Mouse (Mus musculus) forebrain, embryonic 12.5 days (tissue): ENCODE measurements around the gene Cdrt4. TPM values are rescaled to one million over a fixed set of nuclear protein-coding genes. Genes with fewer than 3 reads are reported as not detected.
A peak's percentile ranks its signal among the peaks of the same experiment; 100 is the strongest.

Experiments
- ATAC-seq: fragments of 200-750 bp; cut with Nextera tagmentation; 2 replicates; pipeline ENCODE4 v1.8.0; 2017; ENCODE audit warnings: moderate TSS enrichment; ENCODE audit not compliant: low FRiP score
- H3K27ac ChIP-seq: fragments of 300-500 bp; sonication (generic); 2 replicates; pipeline ENCODE4 v1.5.1; 2016; ENCODE audit warnings: mild to moderate bottlenecking
- H3K27me3 ChIP-seq: fragments of 300-500 bp; sonication (generic); 2 replicates; pipeline ENCODE4 v1.6.1; 2016; ENCODE audit warnings: mild to moderate bottlenecking
- H3K36me3 ChIP-seq: fragments of 300-500 bp; sonication (generic); replicated peaks from 2 replicates; pipeline ENCODE4 v1.6.1; 2016; ENCODE audit warnings: mild to moderate bottlenecking
- H3K4me1 ChIP-seq: fragments of 300-500 bp; sonication (generic); 2 replicates; pipeline ENCODE4 v1.6.1; 2016
- H3K4me2 ChIP-seq: fragments of 300-500 bp; sonication (generic); 2 replicates; pipeline ENCODE4 v1.6.1; 2016; ENCODE audit warnings: mild to moderate bottlenecking, moderate library complexity
- H3K4me3 ChIP-seq: fragments of 300-500 bp; sonication (generic); replicated peaks from 2 replicates; pipeline ENCODE4 v1.5.1; 2016; ENCODE audit warnings: mild to moderate bottlenecking
- H3K9ac ChIP-seq: fragments of 300-500 bp; sonication (generic); 2 replicates; pipeline ENCODE4 v1.6.1; 2016; ENCODE audit warnings: mild to moderate bottlenecking
- H3K9me3 ChIP-seq: fragments of 300-500 bp; sonication (generic); 2 replicates; pipeline ENCODE4 v1.6.1; 2016
- WGBS: fragments of 180-500 bp; shearing (Covaris S2); methylation state at CpG from one replicate; pipeline ENCODE4 v1.1.7; 2016; 5-methylcytosine and 5-hydroxymethylcytosine counted together
- polyA plus RNA-seq: library from polyadenylated mRNA; unstranded; fragments of >200 nt; fragmentation: Nextera tagmentation; extraction: Ambion mirVana; gene quantifications from 2 replicates; pipeline ENCODE4 v1.2.1, GENCODE M21; 2016

Gene Cdrt4
- polyA plus RNA-seq: not detected in 2 replicates

- Histone ChIP-seq H3K27me3 (no peaks in the 10 kb centered on the region), H3K9me3 (peaks cover 6% of the 10 kb centered on the region; the same call in 1 of the 2 replicates), H3K27ac (no peak within 1 kb of the TSS), H3K4me2 (no peak within 1 kb of the TSS), H3K36me3 (no peaks in the 10 kb centered on the region), H3K9ac (no peak within 1 kb of the TSS), H3K4me1 (no peaks in the 10 kb centered on the region), H3K4me3 (no peak within 1 kb of the TSS)
- ATAC-seq: no peak
- 78% methylated on average over 3 of the region's 3 CpGs for WGBS
Observed at GRCm38 (mm10) chr11:62951012-62951411, at the start of gene Cdrt4. Gene Cdrt4, plus strand, starts transcription at chr11:62951193.

GRCm38 (mm10) chr11:62901699-62902323, 49.2 kb upstream of the Cdrt4 start:
- H3K4me1 ChIP-seq: no peaks in the 10 kb centered on the region; the same call in 1 of the 2 replicates
- no peaks in the 10 kb centered on the region for H3K9me3 ChIP-seq
- no peak overlapping the region for H3K27ac ChIP-seq
- H3K27me3 ChIP-seq: no peaks in the 10 kb centered on the region
- H3K36me3 ChIP-seq: no peaks in the 10 kb centered on the region
- ATAC-seq: no peak
- H3K4me3 ChIP-seq: no peak overlapping the region
- 41% methylated on average over 12 of the region's 12 CpGs for WGBS
- H3K9ac ChIP-seq: no peak overlapping the region
- H3K4me2 ChIP-seq: no peak overlapping the region

- no peak overlapping the region for H3K27ac ChIP-seq
- no peaks in the 10 kb centered on the region for H3K4me1 ChIP-seq
- H3K36me3 ChIP-seq: no peaks in the 10 kb centered on the region
- ATAC-seq: no peak
- no peaks in the 10 kb centered on the region for H3K9me3 ChIP-seq
- no peak overlapping the region for H3K4me3 ChIP-seq
- H3K4me2 ChIP-seq: no peak overlapping the region
- no peak overlapping the region for H3K9ac ChIP-seq
- WGBS: 64% methylated on average over 6 of the region's 6 CpGs
- no peaks in the 10 kb centered on the region for H3K27me3 ChIP-seq
Observed at GRCm38 (mm10) chr11:62903871-62904495, 47.0 kb upstream of the Cdrt4 start.

- ATAC-seq: no peak
- 79% methylated on average over 3 of the region's 3 CpGs for WGBS
- Histone ChIP-seq H3K27ac (no peak overlapping the region), H3K27me3 (no peaks in the 10 kb centered on the region), H3K9me3 (no peaks in the 10 kb centered on the region), H3K9ac (no peak overlapping the region), H3K36me3 (no peaks in the 10 kb centered on the region), H3K4me2 (no peak overlapping the region), H3K4me3 (no peak overlapping the region), H3K4me1 (peaks cover 7% of the 10 kb centered on the region; the same call in 1 of the 2 replicates)
Observed at GRCm38 (mm10) chr11:62909720-62910306, 41.2 kb upstream of the Cdrt4 start.

- Histone ChIP-seq H3K36me3 (no peaks in the 10 kb centered on the region), H3K9ac (no peak overlapping the region), H3K27me3 (no peaks in the 10 kb centered on the region), H3K4me1 (peaks cover 7% of the 10 kb centered on the region; the same call in 1 of the 2 replicates), H3K9me3 (no peaks in the 10 kb centered on the region), H3K27ac (no peak overlapping the region), H3K4me3 (no peak overlapping the region), H3K4me2 (no peak overlapping the region)
- WGBS: 47% methylated on average over 8 of the region's 8 CpGs
- ATAC-seq: no peak
Observed at GRCm38 (mm10) chr11:62911362-62911761, 39.6 kb upstream of the Cdrt4 start.

GRCm38 (mm10) chr11:62913141-62913540, 37.9 kb upstream of the Cdrt4 start:
- H3K9me3 ChIP-seq: no peaks in the 10 kb centered on the region
- ATAC-seq: no peak
- no peaks in the 10 kb centered on the region for H3K27me3 ChIP-seq
- H3K4me1 ChIP-seq: peaks cover 7% of the 10 kb centered on the region; the same call in 1 of the 2 replicates
- H3K4me3 ChIP-seq: no peak overlapping the region
- WGBS: 91% methylated on average over 2 of the region's 2 CpGs
- H3K9ac ChIP-seq: no peak overlapping the region
- no peak overlapping the region for H3K4me2 ChIP-seq
- no peaks in the 10 kb centered on the region for H3K36me3 ChIP-seq
- no peak overlapping the region for H3K27ac ChIP-seq

GRCm38 (mm10) chr11:62914532-62914931, 36.5 kb upstream of the Cdrt4 start:
- H3K4me1 ChIP-seq: peaks cover 7% of the 10 kb centered on the region; the same call in 1 of the 2 replicates
- no peak overlapping the region for H3K4me2 ChIP-seq
- no peaks in the 10 kb centered on the region for H3K27me3 ChIP-seq
- no peak overlapping the region for H3K9ac ChIP-seq
- ATAC-seq: no peak
- peaks cover 2% of the 10 kb centered on the region; the same call in 1 of the 2 replicates for H3K9me3 ChIP-seq
- no peak overlapping the region for H3K4me3 ChIP-seq
- H3K27ac ChIP-seq: no peak overlapping the region
- WGBS: 73% methylated on average over 6 of the region's 6 CpGs
- no peaks in the 10 kb centered on the region for H3K36me3 ChIP-seq

GRCm38 (mm10) chr11:62915486-62915885, 35.5 kb upstream of the Cdrt4 start:
- Histone ChIP-seq H3K4me2 (no peak overlapping the region), H3K9ac (no peak overlapping the region), H3K36me3 (no peaks in the 10 kb centered on the region), H3K27ac (no peak overlapping the region), H3K9me3 (peaks cover 4% of the 10 kb centered on the region; the same call in 1 of the 2 replicates), H3K27me3 (no peaks in the 10 kb centered on the region), H3K4me3 (no peak overlapping the region), H3K4me1 (peaks cover 7% of the 10 kb centered on the region; the same call in 1 of the 2 replicates)
- ATAC-seq: no peak
- 86% methylated on average over 2 of the region's 2 CpGs for WGBS

GRCm38 (mm10) chr11:62916765-62917164, 34.2 kb upstream of the Cdrt4 start:
- Histone ChIP-seq H3K4me1 (peaks cover 5% of the 10 kb centered on the region; the same call in 1 of the 2 replicates), H3K9me3 (peaks cover 4% of the 10 kb centered on the region; the same call in 1 of the 2 replicates), H3K27me3 (no peaks in the 10 kb centered on the region), H3K36me3 (no peaks in the 10 kb centered on the region), H3K27ac (no peak overlapping the region), H3K9ac (no peak overlapping the region), H3K4me2 (no peak overlapping the region), H3K4me3 (no peak overlapping the region)
- 47% methylated on average over 2 of the region's 2 CpGs for WGBS
- ATAC-seq: no peak

GRCm38 (mm10) chr11:62919946-62920742, 30.8 kb upstream of the Cdrt4 start:
- 0 out of 2 replicates have a peak, but pooled peaks cover 5% of the 10 kb centered on the region for H3K4me1 ChIP-seq
- no peak for ATAC-seq
- H3K4me2 ChIP-seq: peak overlapping the region; percentile 49; the same call in 1 of the 2 replicates
- 78% methylated on average over 6 of the region's 6 CpGs for WGBS
- no peak overlapping the region for H3K27ac ChIP-seq
- no peak overlapping the region for H3K9ac ChIP-seq
- no peak overlapping the region for H3K4me3 ChIP-seq
- H3K9me3 ChIP-seq: peaks cover 4% of the 10 kb centered on the region; the same call in 1 of the 2 replicates
- no peaks in the 10 kb centered on the region for H3K36me3 ChIP-seq
- H3K27me3 ChIP-seq: no peaks in the 10 kb centered on the region

- WGBS: 39% methylated on average over 4 of the region's 6 CpGs
- Histone ChIP-seq H3K4me2 (peak overlapping the region; percentile 49), H3K9me3 (peaks cover 4% of the 10 kb centered on the region; the same call in 1 of the 2 replicates), H3K27ac (no peak overlapping the region), H3K27me3 (no peaks in the 10 kb centered on the region), H3K4me3 (peak overlapping the region; percentile 30), H3K9ac (0 out of 2 replicates have a peak overlapping the region, but pooled peaks have one; percentile 29), H3K4me1 (0 out of 2 replicates have a peak, but pooled peaks cover 5% of the 10 kb centered on the region), H3K36me3 (no peaks in the 10 kb centered on the region)
- ATAC-seq: no peak
Observed at GRCm38 (mm10) chr11:62920743-62921050, 30.3 kb upstream of the Cdrt4 start.
